Mouse (Mus musculus) kidney, postnatal 14 days (tissue): ENCODE data around the gene Adgre5.
A peak's percentile ranks its signal among the peaks of the same experiment; 100 is the strongest.

Source experiments
- DNase-seq: peaks from one replicate; pipeline ENCODE4 v3.0.0; 2022; ENCODE audit warnings: mixed read lengths

Gene Adgre5

DNA sequence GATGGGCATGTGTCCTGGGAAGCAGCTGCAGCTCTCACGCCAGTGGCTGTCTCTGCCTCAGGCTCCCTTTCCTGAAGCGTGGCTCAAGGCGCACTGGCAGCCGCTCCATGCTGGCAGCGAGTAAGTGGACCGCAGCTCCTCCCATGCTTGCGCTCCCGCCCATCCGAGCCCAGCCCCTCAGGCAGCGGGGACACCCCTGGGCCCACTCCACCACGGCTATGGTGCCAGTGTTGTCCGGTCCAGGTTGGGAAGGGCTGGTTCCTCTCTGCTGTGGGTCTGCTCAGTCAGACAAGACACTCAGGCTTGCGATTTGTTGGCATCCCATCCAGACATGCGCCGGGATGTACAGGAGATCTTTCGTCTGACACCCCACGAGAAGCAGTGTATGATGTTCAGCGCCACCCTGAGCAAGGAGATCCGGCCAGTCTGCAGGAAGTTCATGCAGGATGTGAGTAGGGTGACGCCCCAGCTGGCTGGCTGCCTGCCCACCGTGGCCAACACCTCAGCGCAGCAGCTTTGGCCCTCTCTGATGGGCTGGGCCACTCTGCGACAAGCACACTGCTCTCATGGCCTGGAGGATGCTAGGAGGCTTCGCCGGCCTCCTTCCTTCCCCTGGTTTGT is 19.6 kb downstream of the Adgre5 start:
- DNase-seq, result peak; percentile 88

GRCm38 (mm10) chr8:83719693-83720092 is 21.4 kb downstream of the Adgre5 start:
- no peak for DNase-seq

GRCm38 (mm10) chr8:83719048-83719447 is 22.1 kb downstream of the Adgre5 start:
- no peak for DNase-seq

DNA sequence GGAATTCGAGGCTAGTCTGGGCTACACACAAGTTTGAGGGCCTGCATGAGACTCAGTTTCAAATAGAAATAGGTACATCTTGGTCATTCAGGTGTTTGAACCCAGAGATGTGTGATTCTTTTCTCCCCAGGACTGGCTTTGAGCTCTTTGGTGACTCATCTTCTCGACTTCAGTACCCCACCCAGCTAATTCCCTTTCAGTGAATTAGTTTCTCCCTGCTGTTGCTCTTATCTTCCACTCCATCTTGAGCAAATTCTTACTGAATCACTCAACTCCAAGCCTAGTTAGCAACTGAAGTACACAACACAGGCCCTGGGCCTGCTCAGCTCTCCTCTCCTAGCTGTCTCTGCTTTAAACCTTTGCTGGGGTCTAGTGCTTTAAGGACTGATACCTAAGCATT is 24.6 kb downstream of the Adgre5 start:
- DNase-seq, result no peak

- DNase-seq, result no peak
Measured at GRCm38 (mm10) chr8:83715771-83716170, 25.4 kb downstream of the Adgre5 start.

GRCm38 (mm10) chr8:83715031-83715690 is 26.0 kb downstream of the Adgre5 start, which contains the start of gene Ddx39:
Gene Ddx39, plus strand, starts transcription at chr8:83715177.
- peak; percentile 98 for DNase-seq

- no peak for DNase-seq
Measured at GRCm38 (mm10) chr8:83714676-83715030, 26.5 kb downstream of the Adgre5 start.

- DNase-seq, result no peak
Measured at GRCm38 (mm10) chr8:83707554-83707953, 33.6 kb downstream of the Adgre5 start.

GRCm38 (mm10) chr8:83706411-83706810 is 34.7 kb downstream of the Adgre5 start:
- DNase-seq, result no peak

GRCm38 (mm10) chr8:83703426-83703825 is 37.7 kb downstream of the Adgre5 start:
- no peak for DNase-seq

- DNase-seq, result no peak
Measured at GRCm38 (mm10) chr8:83700423-83701085, 40.6 kb downstream of the Adgre5 start.

DNA sequence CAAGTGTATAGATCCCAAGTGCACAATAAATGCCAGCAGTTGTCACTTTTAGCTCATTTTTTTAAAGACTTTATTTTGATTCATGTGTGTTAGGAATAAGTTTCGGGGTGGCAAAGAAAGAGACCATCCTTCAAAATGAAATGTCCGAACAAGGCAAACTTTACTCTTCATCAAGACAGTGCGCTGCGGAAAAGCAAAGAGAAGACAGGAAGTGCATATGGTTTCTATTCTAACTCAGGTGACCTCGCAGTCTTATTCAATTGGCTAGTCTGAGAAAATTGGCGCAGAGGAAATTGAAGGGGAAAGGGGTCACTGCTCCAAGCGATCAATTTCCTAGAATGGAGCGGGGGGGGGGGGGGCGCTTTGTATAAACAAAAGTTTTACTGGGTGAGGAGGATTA is 41.6 kb downstream of the Adgre5 start:
- no peak for DNase-seq

DNA sequence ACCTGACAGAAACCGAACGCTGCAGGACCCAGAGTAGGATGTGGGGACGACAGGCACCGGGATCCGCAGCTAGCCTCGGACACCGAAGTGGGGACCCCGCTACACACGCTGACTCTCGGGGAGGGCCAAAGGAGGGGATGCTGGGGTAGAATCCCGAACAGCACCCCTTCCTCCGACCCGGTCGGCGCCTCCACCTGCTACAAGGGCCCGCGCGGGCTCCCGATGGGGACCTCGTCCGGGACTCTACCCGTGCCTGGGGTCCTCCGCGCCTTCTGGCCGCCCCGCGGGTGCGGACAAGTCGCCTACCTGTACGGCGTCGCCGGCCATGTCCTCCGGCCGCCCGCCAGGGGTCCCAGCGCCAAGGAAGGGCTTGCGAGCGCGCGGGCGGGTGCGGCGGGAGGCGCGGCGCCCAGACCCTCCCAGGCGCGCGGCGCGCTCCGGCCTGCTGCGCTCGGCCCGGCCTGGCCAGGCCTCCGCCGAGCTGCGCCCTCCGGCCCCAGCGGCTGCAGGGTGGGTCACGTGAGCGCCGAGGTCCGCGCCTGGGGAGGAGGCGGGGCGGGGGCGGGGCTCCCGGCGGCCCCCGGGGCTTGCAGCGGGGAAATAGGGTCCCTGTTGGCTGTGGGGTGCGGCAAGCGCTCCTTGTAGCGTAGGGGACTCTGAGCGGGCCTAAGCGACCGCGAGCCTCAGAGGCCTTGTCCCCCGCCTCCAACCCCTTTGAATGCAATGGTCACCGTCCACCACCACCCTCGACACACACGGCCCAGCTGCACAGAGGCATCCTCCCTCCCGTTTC is 42.3 kb downstream of the Adgre5 start, which contains the start of gene Pkn1:
Gene Pkn1 (minus strand): TSS at position 519 of the 793 bp plus-strand sequence.
- peak; percentile 92 for DNase-seq

- peak; percentile 56 for DNase-seq
Measured at GRCm38 (mm10) chr8:83698291-83698660, 42.9 kb downstream of the Adgre5 start.

GRCm38 (mm10) chr8:83697374-83698220 is 43.5 kb downstream of the Adgre5 start:
- peak; percentile 81 for DNase-seq

GRCm38 (mm10) chr8:83695351-83696106 is 45.6 kb downstream of the Adgre5 start:
- DNase-seq, result peak; percentile 42

DNA sequence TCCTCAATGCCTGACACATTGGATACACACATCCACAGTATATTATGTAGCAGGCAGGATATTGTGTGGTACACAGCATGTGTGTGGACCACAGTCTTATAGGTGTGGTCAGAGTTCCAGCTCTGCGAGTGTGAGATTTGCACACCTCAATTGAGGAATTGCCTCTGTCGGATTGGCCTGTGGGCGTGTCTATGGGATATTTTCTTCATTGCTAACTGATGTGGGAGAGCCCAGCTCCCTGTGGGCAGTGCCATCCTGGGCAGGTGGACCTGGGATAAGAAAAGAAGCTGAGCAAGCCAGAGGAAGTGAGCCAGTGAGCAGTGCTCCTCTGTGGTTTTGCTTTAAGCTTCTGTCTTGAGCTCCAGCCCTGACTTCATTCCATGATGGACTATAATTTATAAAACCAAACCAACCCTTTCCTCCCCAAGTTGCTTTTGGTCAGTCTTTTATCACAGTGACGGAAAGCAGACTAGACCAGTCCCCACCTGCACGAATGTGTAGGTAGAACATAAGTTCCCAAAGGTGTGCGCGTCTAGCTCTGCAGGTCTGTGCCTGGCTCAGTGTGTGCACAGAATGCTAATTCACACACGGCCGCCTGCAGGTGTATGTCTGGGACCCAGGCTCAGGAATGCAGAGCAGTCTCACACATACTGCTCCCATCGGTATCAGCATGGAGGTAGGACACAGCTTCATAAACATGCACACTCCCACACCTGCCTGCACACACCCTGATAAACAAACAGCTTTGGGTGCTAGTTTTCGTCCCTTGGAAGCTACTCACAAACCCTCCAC is 46.6 kb downstream of the Adgre5 start:
- peak; percentile 58 for DNase-seq

- no peak for DNase-seq
Measured at GRCm38 (mm10) chr8:83693609-83694236, 47.4 kb downstream of the Adgre5 start.

GRCm38 (mm10) chr8:83689264-83689663 is 51.9 kb downstream of the Adgre5 start:
- no peak for DNase-seq

DNA sequence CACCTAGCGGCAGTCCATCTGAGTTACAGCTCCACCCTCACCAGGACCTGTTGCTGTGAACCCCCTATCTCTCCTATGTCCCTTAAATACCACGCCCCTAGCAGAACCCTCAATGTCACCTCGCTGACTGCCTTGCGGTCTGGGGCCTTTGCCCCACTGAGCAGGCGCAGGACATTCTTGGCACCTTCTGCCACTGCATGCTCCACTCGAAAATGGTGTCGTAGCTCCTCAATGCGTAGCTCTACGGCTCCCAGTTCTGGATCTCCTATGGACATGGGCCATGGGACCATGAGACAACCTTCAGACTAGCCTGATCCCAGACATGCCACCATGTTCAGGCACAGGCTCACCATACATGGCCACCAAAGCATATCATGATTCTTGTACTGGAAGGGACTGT is 56.6 kb downstream of the Adgre5 start:
- DNase-seq, result no peak
